Mouse (Mus musculus) G1E (cell line): ENCODE data around the gene Osbpl11.

Experiments
- CTCF ChIP-seq: IDR thresholded peaks from 2 replicates; pipeline ENCODE4 v1.5.1; 2012; ENCODE audit warnings: low read depth, low read length, inconsistent platforms, mixed read lengths
- GATA1 ChIP-seq: IDR thresholded peaks from 2 replicates; pipeline ENCODE4 v1.6.1; 2012; ENCODE audit warnings: borderline replicate concordance, low read length, inconsistent platforms, mixed read lengths
- GATA2 ChIP-seq: IDR thresholded peaks from 2 replicates; pipeline ENCODE4 v1.6.1; 2012; ENCODE audit warnings: low read depth, low read length, inconsistent platforms, borderline replicate concordance
- POLR2AphosphoS5 ChIP-seq: IDR thresholded peaks from 2 replicates; pipeline ENCODE4 v1.6.1; 2012; ENCODE audit warnings: low read depth, low read length, inconsistent platforms; ENCODE audit not compliant: insufficient replicate concordance
- TAL1 ChIP-seq: conservative IDR thresholded peaks from 2 replicates; pipeline ENCODE4 v1.6.1; 2012; ENCODE audit warnings: low read depth, low read length, inconsistent platforms, mixed read lengths

GRCm38 (mm10) chr16:33210812-33211211, 25.9 kb downstream of the Osbpl11 start:
- TF ChIP-seq CTCF (no peak), GATA2 (no peak), TAL1 (no peak), GATA1 (no peak), POLR2AphosphoS5 (no peak)
